Mouse (Mus musculus) lung, adult 2 months (tissue): Measurements from ENCODE around the gene Dgkb. TPM values are rescaled to one million over a fixed set of nuclear protein-coding genes. Genes with fewer than 3 reads are reported as not detected.
A peak's percentile ranks its signal among the peaks of the same experiment; 100 is the strongest.

Experiments
- DNase-seq: peaks from one replicate; pipeline ENCODE4 v3.0.0; 2022
- H3K4me1 ChIP-seq: fragments of 200-500 bp; 2 replicates; pipeline ENCODE4 v1.6.1; 2011; ENCODE audit warnings: low read length; ENCODE audit not compliant: control insufficient read depth, insufficient read depth
- H3K4me3 ChIP-seq: fragments of 200-500 bp; replicated peaks from 2 replicates; pipeline ENCODE3; 2011; ENCODE audit warnings: low read depth, mild to moderate bottlenecking, control low read depth, low read length; ENCODE audit errors: extremely low read depth
- CTCF ChIP-seq: fragments of 200-500 bp; IDR thresholded peaks from 2 replicates; pipeline ENCODE4 v1.5.1; 2011; ENCODE audit warnings: mild to moderate bottlenecking, low read length, control low read depth; ENCODE audit not compliant: insufficient read depth
- POLR2A ChIP-seq: fragments of 200-500 bp; IDR thresholded peaks from 2 replicates; pipeline ENCODE4 v1.6.1; 2011; ENCODE audit warnings: low read depth, mild to moderate bottlenecking, control low read depth, low read length, borderline replicate concordance; ENCODE audit errors: extremely low read depth
- WGBS: fragments of 180-500 bp; shearing (Covaris S2); methylation state at CpG from one replicate; pipeline ENCODE4 v1.1.7; 2018; 5-methylcytosine and 5-hydroxymethylcytosine counted together
- polyA plus RNA-seq: library from polyadenylated mRNA; depleted of rRNA; stranded (reverse); fragments of >200 nt; gene quantifications from 2 replicates; pipeline ENCODE4 v1.2.3, GENCODE M21; 2012

The Dgkb gene
- polyA plus RNA-seq, 1 experiment: 0.80 TPM

- H3K4me3 ChIP-seq: no peak overlapping the region
- TF ChIP-seq CTCF (no peak), POLR2A (no peak)
- DNase-seq: no peak
- no peaks in the 10 kb centered on the region for H3K4me1 ChIP-seq
- WGBS: 80% methylated on average over 1 of the region's 1 CpGs
These were observed 175.7 kb downstream of the Dgkb start for GRCm38 (mm10) chr12:37993221-37993620.

- TF ChIP-seq CTCF (no peak), POLR2A (no peak)
- no peaks in the 10 kb centered on the region for H3K4me1 ChIP-seq
- no peak overlapping the region for H3K4me3 ChIP-seq
- 64% methylated on average over 6 of the region's 6 CpGs for WGBS
- no peak for DNase-seq
These were observed 179.0 kb downstream of the Dgkb start for GRCm38 (mm10) chr12:37996417-37996946.

GRCm38 (mm10) chr12:38017674-38018073, 200.1 kb downstream of the Dgkb start:
- Histone ChIP-seq H3K4me3 (no peak overlapping the region), H3K4me1 (no peaks in the 10 kb centered on the region)
- DNase-seq: no peak
- WGBS: 68% methylated on average over 4 of the region's 4 CpGs
- TF ChIP-seq CTCF: no peak
- TF ChIP-seq POLR2A: no peak

GRCm38 (mm10) chr12:38047256-38047655, 229.7 kb downstream of the Dgkb start:
- H3K4me3 ChIP-seq: no peak overlapping the region
- no peaks in the 10 kb centered on the region for H3K4me1 ChIP-seq
- DNase-seq: no peak
- WGBS: 88% methylated on average over 5 of the region's 5 CpGs
- TF ChIP-seq CTCF: no peak
- TF ChIP-seq POLR2A: no peak

GRCm38 (mm10) chr12:38088224-38088623, 270.7 kb downstream of the Dgkb start:
- 70% methylated on average over 3 of the region's 3 CpGs for WGBS
- TF ChIP-seq CTCF: no peak
- no peak for TF ChIP-seq POLR2A
- no peak for DNase-seq
- Histone ChIP-seq H3K4me3 (no peak overlapping the region), H3K4me1 (no peaks in the 10 kb centered on the region)

- DNase-seq: no peak
- no peak for TF ChIP-seq POLR2A
- TF ChIP-seq CTCF: no peak
- 75% methylated on average over 3 of the region's 3 CpGs for WGBS
- no peaks in the 10 kb centered on the region for H3K4me1 ChIP-seq
- no peak overlapping the region for H3K4me3 ChIP-seq
These were observed 294.4 kb downstream of the Dgkb start for GRCm38 (mm10) chr12:38111928-38112327.

GRCm38 (mm10) chr12:38114990-38115615, 297.6 kb downstream of the Dgkb start:
- 74% methylated on average over 1 of the region's 1 CpGs for WGBS
- no peak for DNase-seq
- Histone ChIP-seq H3K4me1 (no peaks in the 10 kb centered on the region), H3K4me3 (no peak overlapping the region)
- no peak for TF ChIP-seq POLR2A
- peak; percentile 22; the same call in 1 of the 2 replicates for TF ChIP-seq CTCF

GRCm38 (mm10) chr12:38123524-38123923, 306.0 kb downstream of the Dgkb start:
- no peak overlapping the region for H3K4me3 ChIP-seq
- no peak for TF ChIP-seq CTCF
- no peak for TF ChIP-seq POLR2A
- no peaks in the 10 kb centered on the region for H3K4me1 ChIP-seq
- DNase-seq: no peak

GRCm38 (mm10) chr12:38125297-38125696, 307.8 kb downstream of the Dgkb start:
- WGBS: 73% methylated on average over 4 of the region's 4 CpGs

GRCm38 (mm10) chr12:38130209-38130915, 312.8 kb downstream of the Dgkb start:
- WGBS: 59% methylated on average over 9 of the region's 9 CpGs
- H3K4me3 ChIP-seq: no peak overlapping the region
- no peaks in the 10 kb centered on the region for H3K4me1 ChIP-seq
- TF ChIP-seq POLR2A (no peak), CTCF (peak; percentile 42; the same call in 1 of the 2 replicates)
- DNase-seq: no peak

More at GRCm38 (mm10) chr12:38125297-38125696, 307.8 kb downstream of the Dgkb start:
- no peak overlapping the region for H3K4me3 ChIP-seq
- DNase-seq: no peak
- TF ChIP-seq CTCF: no peak
- TF ChIP-seq POLR2A: no peak
- no peaks in the 10 kb centered on the region for H3K4me1 ChIP-seq
